Mouse (Mus musculus): ENCODE results near the gene Grik3.

GRCm38 (mm10) chr4:125565711-125566439 lies 75.4 kb downstream of the Grik3 start:
- TF ChIP-seq TAL1 (IDR thresholded peaks at IDR 0.05; ENCODE audit: low read length) (no peak), MEF2A (IDR thresholded peaks at IDR 0.05; ENCODE audit: extremely low read depth, insufficient replicate concordance, low read depth, low read length, poor library complexity, severe bottlenecking) (no peak), EP300 (IDR thresholded peaks at IDR 0.05; ENCODE audit: low read depth in 1 of 2, low read length in 2 of 2) (no peak), CTCF (IDR thresholded peaks at IDR 0.05 in 2 of 3, conservative IDR thresholded peaks at IDR 0.05 in 1 of 3; ENCODE audit: control insufficient read depth in 1 of 3, insufficient read depth in 1 of 3, low read depth in 2 of 3, low read length in 3 of 3, poor library complexity in 1 of 3, severe bottlenecking in 1 of 3) (no peak), GATA1 (IDR thresholded peaks at IDR 0.05; ENCODE audit: low read depth, low read length) (no peak), ELF1 (IDR thresholded peaks at IDR 0.05; ENCODE audit: low read depth, low read length) (no peak), UBTF (IDR thresholded peaks at IDR 0.05; ENCODE audit: borderline replicate concordance, insufficient read depth, low read depth, low read length) (no peak), POLR2A (IDR thresholded peaks at IDR 0.05; ENCODE audit: control insufficient read depth in 1 of 2, insufficient read depth in 1 of 2, low read depth in 1 of 2, low read length in 2 of 2, poor library complexity in 1 of 2) (no peak), GABPA (IDR thresholded peaks at IDR 0.05; ENCODE audit: low read depth, low read length) (no peak), CHD2 (IDR thresholded peaks at IDR 0.05; ENCODE audit: low read length) (no peak), E2F4 (IDR thresholded peaks at IDR 0.05; ENCODE audit: borderline replicate concordance, low read depth, low read length) (no peak), TCF12 (IDR thresholded peaks at IDR 0.05; ENCODE audit: low read depth, low read length) (no peak)

Data from MEL (cell line).